Mouse (Mus musculus) mammary gland, adult 2 months (tissue): Measurements from ENCODE around the gene Gopc. TPM values are rescaled to one million over a fixed set of nuclear protein-coding genes. Genes with fewer than 3 reads are reported as not detected.

Experiments used
- polyA plus RNA-seq: library from polyadenylated mRNA; depleted of rRNA; stranded (reverse); fragments of >200 nt; gene quantifications from 2 replicates; pipeline ENCODE4 v1.2.3, GENCODE M21; 2012; ENCODE audit warnings: low replicate concordance; rRNA removed

The Gopc gene
- polyA plus RNA-seq: 3.1 and 4.1 TPM in 2 replicates

GRCm38 (mm10) chr10:52381845-52382591 is at the start of gene Gopc:
TSS of gene Gopc (minus strand) at chr10:52382124.

GRCm38 (mm10) chr10:52417299-52417997 is 35.5 kb upstream of the Gopc start, which contains the start of gene Nus1:
TSS of gene Nus1 (plus strand) at chr10:52417547.

GRCm38 (mm10) chr10:52388922-52389430 is 7.1 kb upstream of the Gopc start, which contains the start of gene Nepn:
TSS of gene Nepn (plus strand) at chr10:52388972.

GRCm38 (mm10) chr10:52358467-52358866 is 23.5 kb downstream of the Gopc start, which contains the start of gene Gm26741:
TSS of gene Gm26741 (plus strand) at chr10:52358767.

Other genes starting within 250 kb of the Gopc start
- gene Ros1, start 186.9 kb downstream of the Gopc start, polyA plus RNA-seq: not detected in 2 replicates
- gene Dcbld1, start 148.5 kb downstream of the Gopc start, polyA plus RNA-seq: 2.6 and 3.3 TPM in 2 replicates
- gene Gm26741, start 23.4 kb downstream of the Gopc start, polyA plus RNA-seq: not detected in 2 replicates
- 0.36 and 0.72 TPM in 2 replicates for gene Nepn, start 6.8 kb upstream of the Gopc start, polyA plus RNA-seq
- 9.5 and 19.4 TPM in 2 replicates for gene Nus1, start 35.4 kb upstream of the Gopc start, polyA plus RNA-seq